Mouse (Mus musculus) bone marrow, adult 2 months (tissue): ENCODE measurements around the gene Tbx22.

Experiments
- CTCF ChIP-seq: fragments of 200-500 bp; IDR thresholded peaks from 2 replicates; pipeline ENCODE4 v1.5.1; 2011; ENCODE audit warnings: low read length, control low read depth; ENCODE audit not compliant: control insufficient read depth, insufficient read depth
- POLR2A ChIP-seq: fragments of 200-500 bp; IDR thresholded peaks from 2 replicates; pipeline ENCODE4 v1.6.1; 2011; ENCODE audit warnings: low read depth, mild to moderate bottlenecking, control low read depth, low read length, borderline replicate concordance; ENCODE audit not compliant: control insufficient read depth

GRCm38 (mm10) chrX:107723541-107723940 is 55.8 kb downstream of the Tbx22 start:
- no peak for TF ChIP-seq POLR2A
- TF ChIP-seq CTCF, result no peak
